Mouse (Mus musculus) erythroid progenitor cell, adult 5-6 weeks (primary cell): ENCODE measurements around the gene 1600014C23Rik. TPM values are rescaled to one million over a fixed set of nuclear protein-coding genes. Genes with fewer than 3 reads are reported as not detected.

Experiments used
- ATAC-seq: replicated peaks from 2 replicates; pipeline ENCODE4 v1.8.0; 2016; ENCODE audit warnings: moderate number of reproducible peaks, mild to moderate bottlenecking, moderate TSS enrichment, inconsistent platforms; ENCODE audit not compliant: poor library complexity, low FRiP score, severe bottlenecking
- total RNA-seq, 2 experiments: library from RNA; stranded (forward) in 1 of 2; stranded (reverse) in 1 of 2; fragments of 150-400 nt in 1 of 2; fragments of 186-747, 209-891 nt in 1 of 2; gene quantifications; 2 replicates each; pipeline versions ENCODE4 v1.2.3 to v1.2.4; 2015 to 2017; ENCODE audit warnings: low replicate concordance in 2 of 2

1600014C23Rik gene
- total RNA-seq, 2 experiments from 2014 or later, result not detected

DNA sequence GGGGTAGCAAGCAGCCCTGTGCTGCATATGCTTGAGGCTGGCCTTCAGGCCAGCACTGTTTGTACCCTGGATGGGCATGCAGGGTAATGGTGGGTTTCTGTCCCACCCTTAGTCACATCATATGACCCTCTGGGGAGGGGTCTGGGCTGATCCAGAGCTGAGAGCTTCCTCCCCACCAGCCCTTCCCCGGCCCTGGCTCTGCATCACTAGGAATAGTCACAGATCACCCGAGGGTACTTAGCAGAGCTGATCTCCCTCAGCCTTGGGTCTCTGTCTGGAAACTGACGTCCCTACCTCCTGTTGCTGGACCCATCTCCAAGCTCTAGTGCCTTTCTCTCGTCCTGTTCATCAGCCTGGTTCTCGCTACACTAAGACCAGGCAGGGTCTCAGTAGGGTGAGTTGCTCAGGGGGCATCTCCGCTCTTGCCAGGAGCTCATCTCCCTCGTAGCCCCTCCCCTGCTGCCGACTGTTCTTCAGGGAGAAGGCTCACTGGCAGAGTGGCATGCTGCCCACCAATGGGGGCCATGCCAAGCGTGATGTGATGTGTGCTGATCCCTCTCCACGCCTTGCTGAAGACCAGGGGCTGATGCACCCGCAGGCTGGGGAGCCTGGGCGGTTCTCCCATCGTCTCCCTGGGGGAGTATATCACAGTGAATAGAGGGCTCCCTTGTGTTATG is 20.7 kb upstream of the 1600014C23Rik start:
- no peak for ATAC-seq

DNA sequence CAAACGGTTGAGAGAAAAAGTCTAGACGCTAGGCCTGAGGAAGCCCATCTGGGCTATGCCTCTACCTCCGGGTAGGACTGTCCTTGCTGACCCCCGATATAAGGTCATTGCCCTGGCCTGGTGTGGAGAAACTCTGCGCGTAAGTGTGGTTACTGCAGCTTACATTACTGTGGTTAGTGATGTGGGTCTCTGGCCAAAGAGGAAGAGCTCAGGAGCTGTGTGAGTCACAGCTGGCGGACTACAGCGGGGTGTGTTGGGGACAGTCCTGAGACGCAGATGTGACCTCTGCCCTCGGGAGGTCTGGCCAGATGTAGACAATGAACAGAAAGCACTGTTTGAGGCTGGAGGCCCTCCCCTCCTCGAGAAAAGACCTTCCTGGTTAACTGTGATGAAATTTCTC is 19.0 kb upstream of the 1600014C23Rik start:
- no peak for ATAC-seq

DNA sequence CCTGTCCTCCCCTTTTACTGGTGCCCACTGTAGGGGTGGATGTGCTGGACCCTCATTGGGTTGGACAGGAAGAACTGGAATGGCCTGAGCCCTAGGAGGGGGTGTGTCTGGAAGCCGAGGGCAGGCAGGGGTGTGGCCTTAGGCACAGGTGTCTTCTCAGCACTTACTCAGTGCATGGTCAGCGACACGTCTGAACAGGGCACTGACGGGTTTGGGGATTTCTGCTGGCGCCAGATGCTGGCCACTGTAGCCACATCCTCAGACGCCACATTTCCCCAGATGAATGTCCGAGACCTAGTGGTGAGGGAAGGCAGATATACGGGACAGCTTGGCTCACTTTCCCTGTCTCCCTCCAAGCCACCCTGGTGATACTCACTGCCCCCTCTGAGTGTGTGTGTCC is 18.4 kb upstream of the 1600014C23Rik start:
- no peak for ATAC-seq

DNA sequence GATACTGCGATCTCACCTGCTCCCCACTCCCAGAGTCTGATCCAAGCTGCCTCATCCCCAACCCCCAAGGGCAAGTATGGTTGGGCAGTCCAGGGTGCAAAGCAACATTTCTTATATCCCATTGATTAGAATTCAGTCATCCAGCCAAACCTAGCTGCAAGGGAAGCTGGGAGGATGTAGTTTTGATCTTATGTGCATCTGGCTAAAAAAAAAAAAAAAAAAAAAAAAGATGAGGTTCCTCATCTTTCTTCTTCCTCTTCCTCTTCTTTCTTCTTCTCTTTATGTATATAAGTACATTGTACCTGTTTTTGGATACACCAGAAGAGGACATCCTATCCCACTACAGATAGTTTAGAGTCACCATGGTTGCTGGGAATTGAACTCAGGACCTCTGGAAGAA is 17.7 kb upstream of the 1600014C23Rik start:
- no peak for ATAC-seq

DNA sequence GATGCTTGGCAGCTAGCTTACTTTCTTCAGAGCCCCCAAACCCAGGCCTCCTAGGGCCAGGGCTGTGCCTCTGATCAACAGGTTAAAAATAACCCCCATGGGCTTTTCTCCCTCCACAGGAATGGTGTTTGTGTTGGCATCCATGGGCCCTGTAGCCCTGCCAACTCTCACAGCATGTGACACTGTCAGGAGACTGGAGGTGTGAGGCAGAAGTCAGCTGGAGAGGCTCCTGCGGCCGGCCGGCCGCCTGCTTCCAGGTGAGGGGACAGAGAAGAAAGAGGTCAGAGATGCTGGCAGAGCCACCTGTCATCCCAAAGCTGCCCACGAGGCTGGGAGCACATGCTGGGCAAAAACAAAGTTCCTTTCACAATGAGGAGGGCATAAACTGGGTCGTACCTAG is 15.5 kb upstream of the 1600014C23Rik start:
- ATAC-seq, result no peak

DNA sequence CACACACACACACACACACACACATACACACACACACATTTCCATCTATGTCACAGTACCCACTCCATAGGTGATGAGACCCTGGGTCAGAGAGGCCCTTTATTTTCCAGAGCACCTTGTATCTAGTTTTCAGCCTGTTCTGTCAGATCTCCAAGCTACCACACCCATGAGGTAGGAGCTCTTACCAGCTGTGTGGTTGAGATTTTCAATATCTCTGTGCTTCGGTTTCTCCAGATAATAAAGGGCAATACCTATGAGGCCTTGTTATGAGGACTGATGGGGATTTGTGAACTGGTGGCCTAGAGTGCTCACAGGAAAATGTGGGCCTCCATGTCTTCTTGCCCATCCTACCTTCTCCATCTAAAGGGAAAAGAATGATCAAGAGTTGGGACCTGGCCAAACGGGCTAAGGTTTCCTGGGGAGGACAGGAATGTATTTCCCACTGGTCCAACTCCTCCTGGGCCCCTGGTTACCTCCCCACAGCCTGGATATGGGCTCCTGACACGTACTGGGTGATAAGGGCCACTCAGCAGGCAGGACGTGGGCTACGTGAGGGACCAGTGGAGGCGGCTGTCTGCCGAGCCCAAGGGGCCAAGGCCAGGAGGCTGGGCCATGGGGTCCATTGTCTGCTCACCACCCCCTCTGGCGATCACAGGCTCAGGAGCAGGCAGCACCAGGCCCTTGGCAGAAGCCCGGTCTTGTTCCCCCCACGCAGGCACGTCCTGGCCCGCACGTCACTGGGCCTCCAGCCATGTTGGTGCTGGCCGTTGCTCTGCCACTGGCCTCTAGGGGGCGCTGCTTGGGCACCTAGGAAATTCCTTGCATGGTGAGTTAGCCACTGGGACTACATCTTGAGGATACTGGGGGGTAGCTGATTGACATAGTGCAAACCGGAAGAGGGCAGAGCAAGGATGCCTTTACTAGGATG is 14.5 kb upstream of the 1600014C23Rik start:
- no peak for ATAC-seq

DNA sequence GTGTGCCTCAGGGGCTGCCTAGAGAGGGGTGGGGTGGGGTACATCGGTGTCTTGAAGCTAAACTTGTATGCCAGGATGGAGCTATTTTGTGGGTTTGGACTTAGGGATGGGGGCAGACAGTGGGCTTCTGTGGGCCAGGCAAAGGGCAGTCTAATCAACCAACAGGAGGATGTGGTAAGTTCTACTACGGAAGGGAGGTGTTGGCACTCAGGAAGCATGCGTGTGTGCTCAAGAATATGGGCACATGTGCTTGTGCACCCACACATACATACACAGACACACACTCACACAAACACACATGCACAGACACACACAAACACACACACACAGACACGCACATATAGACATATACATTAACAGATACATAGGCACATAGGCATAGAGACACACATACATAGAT is 13.6 kb upstream of the 1600014C23Rik start:
- ATAC-seq, result no peak

DNA sequence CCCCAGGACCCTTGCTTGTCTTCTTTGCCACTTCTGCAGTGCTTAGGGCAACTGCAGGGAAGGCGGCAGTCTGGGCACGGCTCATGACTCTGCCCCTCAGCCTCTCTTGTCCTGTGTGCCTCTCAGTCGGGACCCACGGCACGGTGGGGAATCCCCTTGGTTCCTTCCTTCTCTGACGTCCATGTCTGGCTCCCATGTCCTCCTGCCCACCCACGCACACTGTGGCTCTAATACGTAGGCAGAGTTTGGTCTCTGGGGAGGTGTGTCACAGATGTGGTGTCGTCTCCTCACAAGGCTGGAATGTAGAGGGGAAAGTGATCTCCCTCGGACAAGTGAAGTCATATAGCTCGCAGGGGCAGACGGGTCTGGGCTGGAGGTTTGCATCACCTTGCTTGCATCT is 13.1 kb upstream of the 1600014C23Rik start:
- no peak for ATAC-seq

DNA sequence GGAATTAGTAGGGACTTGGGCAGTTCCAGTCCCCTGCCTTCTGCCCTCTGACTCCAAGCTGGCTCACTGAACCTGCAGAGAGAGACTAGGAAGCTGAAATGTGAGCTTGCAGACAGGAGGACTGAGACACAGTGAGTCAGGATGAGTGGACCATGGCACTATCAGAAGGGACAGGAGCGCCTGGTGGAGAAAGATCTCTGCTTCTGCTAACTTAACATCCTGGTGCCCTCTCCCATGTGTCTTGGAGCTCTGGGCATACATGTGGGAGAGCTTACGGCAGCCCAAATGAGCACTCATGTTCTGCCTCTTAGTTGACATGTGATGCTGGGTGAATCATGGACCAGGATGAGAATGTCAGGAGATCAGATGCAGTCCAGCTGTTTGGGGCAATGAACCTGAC is 12.0 kb upstream of the 1600014C23Rik start:
- no peak for ATAC-seq

DNA sequence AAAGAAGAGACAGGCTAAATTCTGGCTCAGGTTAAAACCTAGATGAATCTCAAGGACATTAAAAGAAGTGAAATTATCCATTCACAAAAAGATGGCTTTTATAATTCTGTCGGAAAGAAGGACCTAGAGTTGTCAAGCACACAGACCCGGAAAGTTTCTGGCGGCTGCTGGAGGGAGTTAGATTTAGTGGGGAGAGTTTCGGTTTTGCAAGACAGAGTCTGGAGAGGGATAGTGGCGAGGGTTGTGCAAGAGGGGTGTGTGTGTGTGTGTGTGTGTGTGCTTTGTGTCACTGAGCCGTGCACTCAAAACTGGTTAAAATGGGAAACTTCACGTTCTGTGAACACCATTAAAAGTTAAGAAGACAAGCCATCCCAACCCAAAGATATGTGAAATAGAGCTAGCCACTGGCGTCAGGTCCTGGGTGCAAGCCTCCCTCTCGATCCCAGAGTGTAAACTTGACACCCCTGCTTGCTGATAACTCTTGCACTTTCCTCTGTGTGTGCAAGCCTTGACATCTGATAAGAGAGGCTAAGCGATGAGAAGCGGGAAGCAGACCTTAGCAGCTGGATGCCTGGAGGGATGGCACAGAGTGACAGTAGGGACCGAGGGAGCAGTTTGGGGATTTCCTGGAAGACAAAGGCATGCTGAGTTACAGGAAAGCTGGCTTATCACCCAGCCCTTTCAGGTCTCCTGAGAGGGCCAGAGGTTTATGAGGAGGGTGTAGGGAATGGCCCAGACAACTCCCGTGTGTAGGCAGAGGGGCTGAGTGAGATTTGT is 8.9 kb upstream of the 1600014C23Rik start:
- no peak for ATAC-seq

DNA sequence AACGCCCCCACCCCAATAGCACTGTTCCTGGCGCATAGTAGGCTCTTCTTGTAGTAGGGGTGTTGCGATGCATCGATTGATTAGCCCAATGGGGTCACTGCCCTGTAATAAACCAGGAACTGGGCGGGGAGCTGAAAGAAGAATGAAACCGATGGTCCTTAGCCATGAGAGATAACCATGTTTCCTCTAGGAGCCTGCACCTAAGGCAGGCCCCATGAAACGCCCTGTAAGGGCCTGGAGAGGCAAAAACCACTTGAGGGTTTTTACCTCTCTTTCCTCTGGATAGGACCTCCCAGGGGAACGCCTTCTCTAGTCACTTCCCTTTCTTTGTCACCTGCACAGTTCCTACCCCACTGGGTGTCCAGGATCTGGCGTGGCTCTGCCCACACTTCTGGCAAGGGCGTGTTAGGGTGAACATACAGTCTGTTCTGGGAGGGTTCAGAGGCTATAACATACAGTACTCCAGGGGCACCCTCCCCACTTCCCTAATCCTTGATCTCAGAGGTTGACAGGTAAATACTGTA is 3.5 kb upstream of the 1600014C23Rik start:
- ATAC-seq, result no peak

DNA sequence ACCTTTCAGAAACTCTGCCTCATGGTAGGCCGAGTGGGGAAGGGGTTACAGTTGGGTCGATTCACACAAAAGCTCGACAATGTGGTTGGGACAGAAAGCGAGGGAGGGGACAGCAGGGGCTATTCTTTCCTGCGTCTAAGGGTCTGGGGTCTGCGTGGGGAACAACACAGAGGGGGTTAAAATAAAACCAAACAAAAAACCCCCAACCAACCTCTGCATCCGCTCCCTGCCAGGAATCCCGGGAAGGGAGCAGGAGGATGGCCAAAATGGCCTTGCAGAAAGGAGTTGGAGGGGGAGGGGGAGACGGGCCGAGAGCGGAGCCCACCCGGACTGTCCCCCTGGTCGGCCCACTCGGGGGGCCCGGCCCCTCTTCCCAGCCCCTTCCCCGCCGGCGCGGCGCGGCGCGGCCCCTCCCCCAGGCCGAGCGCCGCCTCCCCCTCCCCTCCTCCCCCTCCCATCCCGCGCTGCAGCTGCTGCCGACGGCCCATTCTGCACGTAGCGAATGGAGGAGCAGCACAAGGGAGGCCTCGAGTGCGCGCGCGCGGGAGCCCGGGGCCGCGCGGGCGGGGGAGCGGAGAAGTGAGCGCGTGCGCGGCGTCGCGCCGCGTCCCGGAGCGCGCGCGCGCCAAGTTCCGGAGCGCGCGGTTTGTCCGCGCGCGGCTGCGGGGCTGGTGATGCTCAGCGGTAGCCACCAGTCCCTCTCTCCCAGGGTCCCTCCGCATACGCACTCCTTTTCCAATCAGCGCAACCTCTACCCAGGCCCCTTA is 2.9 kb upstream of the 1600014C23Rik start:
- no peak for ATAC-seq

DNA sequence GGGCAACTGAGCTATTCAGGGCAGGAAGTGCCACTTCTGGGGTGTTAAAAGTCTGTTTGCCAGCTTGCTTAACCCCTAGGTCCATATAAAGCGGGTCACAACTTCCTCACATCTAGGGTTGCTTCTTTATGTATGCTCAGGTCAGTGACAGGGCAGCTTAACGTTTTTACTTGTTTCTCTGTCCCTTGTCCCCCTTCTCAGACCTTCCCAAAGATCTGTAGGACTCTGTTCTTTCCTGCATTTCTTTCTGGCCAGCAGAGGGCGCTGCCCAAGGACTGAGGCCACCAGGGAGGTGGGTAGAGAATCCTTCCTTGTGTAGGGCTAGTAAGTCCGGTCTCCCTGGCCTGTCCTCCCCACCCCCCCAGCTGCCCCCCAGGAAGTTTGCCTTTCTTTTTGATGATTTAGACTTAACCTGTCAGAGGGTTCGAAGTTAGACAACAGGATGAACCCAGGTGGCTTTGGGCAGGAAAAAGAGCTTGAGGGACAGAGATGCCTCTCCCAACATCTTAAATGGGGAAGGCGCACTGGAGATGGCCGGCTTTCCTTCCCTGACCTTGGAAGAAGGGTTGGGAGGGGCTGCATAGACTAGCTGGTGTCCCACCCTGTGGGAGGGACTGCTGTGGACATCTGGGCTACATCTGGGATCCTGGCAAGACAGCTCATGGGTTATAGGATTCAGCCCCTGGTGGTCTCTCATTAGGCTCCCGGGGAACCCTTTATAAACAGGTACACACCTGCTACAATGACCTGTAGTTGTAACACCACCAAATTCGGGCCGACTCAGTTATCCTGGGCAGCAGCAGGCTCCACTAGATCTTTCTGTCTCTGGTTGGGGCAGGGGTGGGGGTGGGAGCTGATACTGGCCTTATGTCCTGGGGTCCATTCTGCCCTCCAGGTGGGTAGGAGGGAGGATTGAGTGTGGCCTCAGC is 2.0 kb upstream of the 1600014C23Rik start:
- no peak for ATAC-seq

DNA sequence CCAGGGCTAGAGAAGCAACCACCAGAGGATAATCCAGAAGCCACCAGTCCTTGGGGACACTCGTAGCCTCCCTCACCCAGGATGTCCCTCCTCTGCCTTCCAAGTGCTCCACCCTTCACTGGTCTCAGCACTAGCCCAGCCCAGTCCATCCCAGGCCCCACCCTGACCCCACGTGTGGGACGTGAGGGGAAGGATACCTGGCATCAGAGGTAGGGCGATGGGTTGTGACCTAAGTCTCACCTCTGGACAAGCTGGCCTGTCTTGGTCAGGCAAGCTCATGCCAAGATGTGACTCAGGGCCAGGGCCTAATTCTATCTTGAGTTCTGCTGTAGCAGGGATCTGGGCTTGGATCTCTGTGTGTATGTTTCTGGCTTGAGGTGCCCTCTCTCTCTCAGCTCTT is 1.2 kb upstream of the 1600014C23Rik start:
- ATAC-seq, result no peak

DNA sequence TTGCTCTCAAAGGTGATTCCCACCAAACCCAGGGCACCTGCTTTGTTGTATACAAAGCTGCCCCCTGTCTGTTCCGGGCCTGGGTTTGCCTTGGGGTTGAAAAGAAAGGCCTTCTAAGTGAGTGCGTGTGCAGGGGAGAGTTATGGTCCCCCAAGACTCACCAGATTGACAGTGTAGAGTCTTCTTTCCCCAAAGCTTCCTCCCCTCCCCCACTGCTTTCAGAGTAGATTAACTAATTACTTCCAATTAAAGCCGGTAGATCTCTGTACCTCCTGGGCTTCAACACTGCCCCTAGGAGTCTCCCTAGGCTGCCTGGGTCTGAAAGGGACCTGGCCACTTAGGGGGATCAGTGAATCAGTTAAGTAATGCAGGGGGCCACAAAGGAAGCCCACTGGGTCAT is 689 bp upstream of the 1600014C23Rik start:
- ATAC-seq, result no peak

DNA sequence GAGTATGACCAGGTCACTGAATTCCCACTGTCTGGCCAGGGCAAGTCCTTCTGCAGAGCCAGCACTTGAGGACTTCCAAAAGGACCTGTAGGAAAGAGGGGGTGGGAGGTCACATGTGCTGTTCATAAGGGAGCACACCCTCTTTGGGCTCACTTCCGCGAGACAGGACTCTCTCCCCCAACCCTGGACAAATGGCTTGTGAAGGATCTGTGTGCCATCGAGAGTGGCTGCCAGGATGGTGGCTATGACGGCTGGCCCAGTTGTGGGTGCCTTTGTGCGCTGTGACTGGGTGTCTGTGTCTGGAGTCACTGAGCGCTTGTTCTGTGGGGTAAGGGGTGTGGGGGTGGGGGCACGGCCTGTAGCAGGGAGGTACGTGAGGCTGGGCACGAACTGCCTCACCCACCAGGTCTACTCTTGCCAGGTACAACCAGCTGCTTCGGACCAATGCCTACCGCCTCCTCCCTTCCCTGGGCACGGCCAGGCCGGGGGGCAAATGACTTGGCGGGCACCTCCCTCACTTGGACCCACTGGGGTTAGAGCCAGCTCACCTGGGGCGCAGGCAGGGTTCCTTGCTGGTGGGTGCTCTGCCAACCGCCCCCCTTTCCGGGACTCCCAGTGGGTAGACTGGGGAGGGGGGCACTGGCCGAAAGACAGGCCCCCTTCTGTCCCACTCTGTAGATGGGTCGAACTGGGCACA is 458 bp downstream of the 1600014C23Rik start:
- no peak for ATAC-seq

DNA sequence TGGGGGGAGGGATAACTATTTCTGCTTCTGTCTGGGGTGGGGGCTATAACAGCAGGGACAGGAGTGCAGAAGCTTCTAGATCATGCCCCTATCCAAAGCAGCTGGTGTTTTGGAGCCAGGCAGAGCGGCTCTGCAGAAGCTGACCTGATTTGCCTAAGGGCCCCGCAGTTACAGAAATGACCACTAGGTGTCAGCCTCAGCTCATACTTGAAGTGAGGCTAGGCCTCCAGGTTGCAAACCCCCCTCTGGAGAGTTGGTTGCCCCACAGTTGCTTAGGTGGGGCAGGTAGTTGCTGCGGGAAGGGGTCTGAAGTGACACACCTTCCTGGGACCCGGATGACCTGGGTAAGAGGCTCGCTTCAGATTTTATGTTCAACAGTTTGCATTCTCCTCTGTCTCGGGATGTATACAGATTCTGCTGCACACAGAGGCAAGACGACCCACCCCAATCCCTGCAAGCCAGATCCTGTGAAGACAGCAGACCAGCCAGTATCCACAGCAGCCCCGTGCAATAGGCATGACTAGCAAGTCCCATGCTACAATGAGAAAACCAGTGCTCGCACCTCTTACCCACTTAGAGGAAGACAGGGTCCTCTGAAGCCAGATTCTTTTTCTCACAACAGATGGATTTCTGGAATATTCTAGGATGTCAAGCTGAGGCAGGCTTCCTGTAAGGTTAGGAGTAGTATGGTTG is 2.3 kb downstream of the 1600014C23Rik start:
- no peak for ATAC-seq
